Mouse (Mus musculus) spleen, postnatal 14 days (tissue): Measurements from ENCODE around the gene Ctnna3.

Experiments used
- DNase-seq, 2 experiments: peaks; one replicate each; pipeline ENCODE4 v3.0.0; 2021 to 2022; ENCODE audit warnings: low spot score in 2 of 2

Gene Ctnna3

DNA sequence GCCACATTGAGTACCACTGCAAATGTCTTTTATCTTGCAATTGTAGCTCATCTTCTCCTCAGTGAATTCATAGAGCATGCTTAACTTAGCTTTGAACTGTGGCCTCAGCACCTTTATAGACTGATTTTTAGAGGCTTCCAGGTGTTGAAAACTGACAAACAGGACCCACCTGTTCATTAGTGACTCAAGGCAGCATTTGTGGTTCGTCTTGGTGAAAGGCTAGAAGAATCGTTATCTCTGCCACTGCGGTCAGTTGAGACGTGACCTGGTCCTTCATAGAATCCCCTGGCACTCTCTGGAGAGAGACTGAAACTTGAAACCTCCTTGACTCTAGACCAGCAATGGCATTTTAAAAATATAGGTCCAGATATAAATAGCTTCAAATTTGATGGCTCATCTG is 96.1 kb downstream of the Ctnna3 start:
- DNase-seq = no peak

DNA sequence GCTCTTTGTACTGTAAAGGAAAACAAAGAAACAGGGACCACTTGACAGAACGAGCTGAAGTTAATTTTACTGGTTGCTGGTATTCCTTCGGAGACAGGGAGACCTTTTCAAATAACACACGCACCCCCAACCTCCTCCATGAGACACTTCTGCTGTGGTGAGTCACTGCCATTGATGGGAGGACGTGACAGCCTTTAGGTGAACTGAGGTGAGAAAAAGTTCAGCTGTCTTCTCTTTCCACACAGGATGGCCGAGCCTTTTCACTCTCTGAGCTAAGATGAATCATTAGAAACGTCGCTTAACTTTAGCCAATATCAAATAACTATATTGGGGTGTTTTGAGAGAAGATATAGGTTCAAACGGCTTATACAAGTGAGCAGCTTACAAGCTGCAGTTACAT is 102.5 kb downstream of the Ctnna3 start:
- no peak for DNase-seq

DNA sequence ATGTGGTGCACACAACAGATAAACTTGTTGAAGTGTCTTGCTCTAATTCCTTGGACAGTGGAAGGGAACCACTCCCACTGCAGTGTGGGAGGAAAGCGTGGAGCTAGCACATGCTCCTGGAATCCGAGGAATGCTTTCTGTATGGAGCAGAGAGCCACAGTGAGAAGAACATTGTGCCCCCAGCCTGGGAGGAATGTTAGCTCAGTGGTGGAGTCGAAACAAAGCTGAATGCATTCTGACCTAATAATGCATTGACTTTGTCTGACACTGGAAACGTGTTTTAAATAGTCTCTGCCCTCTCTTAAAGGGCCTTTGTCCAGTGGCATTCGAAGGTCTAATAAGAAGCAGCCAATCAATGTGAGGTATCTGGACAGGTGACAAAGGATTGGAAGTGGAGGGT is 111.9 kb downstream of the Ctnna3 start:
- no peak for DNase-seq

DNA sequence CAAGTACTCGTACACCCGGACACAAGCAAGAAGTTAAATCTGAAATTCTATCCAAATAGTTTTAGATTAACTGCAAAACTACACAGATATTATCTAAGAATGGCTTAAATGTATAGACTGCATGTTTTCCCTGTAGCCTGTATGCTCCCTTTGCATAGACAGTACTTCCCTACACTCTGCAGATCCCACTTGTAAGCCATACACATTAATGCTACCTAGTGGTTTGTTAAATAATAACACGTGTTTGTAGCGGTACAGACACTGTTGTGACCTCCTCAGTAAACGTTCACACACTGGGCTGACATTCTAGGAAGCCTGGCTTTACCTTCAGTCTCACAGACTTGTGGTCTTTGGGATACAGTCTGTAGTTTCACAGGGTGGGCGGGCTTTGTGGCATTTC is 112.6 kb downstream of the Ctnna3 start:
- no peak for DNase-seq

DNA sequence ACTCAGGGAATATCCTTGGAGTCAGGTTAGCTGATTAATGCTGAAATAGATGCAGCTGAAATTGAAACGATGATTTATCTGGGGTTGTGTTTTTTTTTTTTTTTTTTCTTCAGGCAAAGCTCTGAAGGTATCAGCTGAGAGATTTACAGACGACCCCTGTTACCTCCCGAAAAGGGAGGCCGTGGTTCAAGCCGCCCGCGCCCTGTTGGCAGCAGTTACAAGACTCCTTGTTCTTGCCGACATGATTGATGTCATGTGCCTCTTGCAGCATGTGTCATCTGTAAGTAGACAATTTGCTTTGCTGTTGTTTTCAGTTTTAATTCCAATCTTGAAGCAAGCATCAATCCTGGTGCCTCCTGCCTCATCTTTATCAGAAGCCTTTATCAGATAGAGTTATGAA is 136.8 kb downstream of the Ctnna3 start:
- DNase-seq = no peak

DNA sequence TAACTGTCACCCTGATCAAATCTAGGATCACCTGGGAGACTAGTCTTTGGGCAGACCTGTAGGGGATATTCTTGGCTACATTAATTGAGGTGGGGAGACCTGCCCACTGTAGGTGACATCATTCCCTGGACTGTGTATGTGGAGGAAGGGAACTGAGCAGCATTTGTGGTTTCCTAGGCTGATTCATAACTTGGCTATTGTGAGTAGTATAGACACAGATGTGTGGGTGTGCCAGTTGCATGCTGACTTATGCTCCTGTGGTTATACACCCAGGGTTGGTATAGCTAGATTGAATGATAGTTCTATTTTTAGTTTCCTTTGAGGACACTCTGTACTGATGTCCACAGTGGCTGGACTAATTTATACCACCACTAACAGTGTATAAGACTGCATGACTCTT is 141.7 kb downstream of the Ctnna3 start:
- DNase-seq = no peak

DNA sequence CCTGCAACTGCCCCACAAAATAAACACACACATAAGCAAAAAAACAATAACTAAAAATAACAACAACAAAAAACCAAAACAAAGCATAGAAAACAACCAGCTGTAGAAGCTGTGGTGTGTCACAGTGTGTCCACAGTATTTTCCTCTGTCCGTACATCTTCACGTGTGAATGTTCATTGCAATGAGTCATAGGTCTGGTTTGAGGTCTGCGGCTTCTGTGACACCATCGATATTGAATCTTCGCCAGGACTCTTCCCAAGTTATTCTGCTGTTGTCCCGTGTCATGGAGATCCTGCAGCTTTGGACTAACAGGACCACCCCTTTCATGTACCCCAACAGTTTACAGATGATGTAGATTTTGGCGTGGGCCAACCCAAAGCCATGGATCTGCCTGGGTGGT is 143.0 kb downstream of the Ctnna3 start:
- DNase-seq = no peak

DNA sequence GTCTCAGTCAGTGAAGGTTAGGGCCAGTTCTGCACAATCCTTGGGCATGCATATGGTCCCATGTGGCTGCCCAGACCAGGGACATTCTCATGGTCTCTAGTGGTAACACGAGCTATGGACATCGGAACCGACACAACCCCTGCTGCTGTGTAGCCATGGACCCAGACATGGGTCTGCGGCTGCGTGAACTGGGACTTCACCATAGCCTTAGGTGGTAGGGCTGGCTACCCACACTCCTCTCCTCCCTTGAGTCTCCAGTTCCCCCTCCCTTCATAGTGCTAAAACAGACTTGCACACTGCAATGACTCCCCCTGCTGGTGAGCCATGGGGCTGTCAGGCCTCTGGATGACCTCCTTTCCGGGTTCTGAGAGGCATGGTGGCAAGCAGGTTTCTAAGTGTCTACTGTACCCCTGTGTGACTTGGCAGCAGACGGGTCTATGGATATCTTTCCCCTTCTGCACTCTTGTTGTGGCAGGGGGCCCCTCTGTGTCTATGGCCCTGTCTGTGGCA is 144.3 kb downstream of the Ctnna3 start:
- no peak for DNase-seq

DNA sequence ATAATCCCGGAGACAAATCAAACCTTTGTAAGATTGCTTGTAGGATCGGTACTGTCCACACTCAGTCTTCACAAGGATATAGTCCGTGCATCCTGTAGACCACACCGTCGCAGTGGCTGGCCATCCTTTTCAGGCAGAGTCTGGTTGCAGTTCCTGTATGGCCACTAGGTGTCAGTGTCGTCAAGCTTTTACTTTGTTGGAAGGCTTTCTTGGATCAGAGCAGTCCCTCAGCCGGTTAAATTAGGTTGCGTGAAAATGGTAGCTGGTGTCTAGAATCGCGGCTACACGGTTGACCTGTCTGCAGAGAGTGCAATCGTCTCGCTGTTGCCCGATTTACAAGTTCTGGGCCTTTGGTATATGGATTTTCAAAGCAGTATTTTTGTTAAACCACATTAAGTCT is 152.7 kb downstream of the Ctnna3 start:
- DNase-seq = peak in 1 of 2 experiments; percentile 45

DNA sequence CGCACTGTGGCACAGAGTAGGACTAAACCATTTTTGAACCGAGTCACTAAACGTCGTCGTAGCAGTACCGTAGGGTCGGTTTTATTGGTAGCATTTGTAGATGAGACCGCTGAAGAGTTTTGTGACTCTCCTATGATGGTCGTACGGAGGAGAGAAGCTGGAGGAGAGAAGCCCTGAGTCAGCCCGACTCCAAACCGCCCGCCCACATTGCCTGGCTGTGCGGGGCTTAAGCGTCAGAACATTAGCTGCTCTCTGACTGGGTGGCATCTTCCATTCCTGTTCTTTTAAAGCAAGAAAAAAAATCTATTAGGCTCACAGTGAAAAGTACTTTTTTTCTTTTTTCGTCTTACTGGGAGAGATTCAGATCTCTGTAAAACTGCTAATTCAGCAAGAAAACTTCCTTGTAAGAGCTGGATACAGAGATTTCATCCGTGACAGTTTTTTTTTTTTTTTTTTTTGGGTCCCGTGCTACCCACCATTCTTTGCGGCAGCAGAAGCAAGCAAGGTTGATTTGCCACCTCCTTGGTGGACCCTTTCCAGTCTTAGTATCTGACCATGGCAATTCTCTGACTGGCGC is 154.0 kb downstream of the Ctnna3 start:
- no peak for DNase-seq

DNA sequence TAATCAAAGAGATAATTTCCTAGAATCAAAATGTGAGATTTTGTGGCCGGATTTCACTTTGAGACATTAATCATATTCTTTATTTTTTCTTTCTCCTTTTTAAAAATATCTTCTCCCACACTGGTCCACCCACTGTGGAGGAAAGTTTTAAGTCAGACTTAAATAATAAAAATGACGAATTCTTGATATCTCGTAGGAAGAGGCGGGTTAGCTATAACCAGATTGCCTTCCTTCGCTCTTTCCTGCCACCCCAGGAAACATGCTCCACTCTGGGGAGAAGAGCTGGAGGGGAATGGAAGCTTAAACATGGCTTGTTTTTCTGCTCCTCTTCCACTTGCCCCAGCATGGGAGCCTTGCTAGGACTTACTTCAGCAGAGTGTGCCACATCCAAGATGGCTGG is 169.5 kb downstream of the Ctnna3 start:
- no peak for DNase-seq

DNA sequence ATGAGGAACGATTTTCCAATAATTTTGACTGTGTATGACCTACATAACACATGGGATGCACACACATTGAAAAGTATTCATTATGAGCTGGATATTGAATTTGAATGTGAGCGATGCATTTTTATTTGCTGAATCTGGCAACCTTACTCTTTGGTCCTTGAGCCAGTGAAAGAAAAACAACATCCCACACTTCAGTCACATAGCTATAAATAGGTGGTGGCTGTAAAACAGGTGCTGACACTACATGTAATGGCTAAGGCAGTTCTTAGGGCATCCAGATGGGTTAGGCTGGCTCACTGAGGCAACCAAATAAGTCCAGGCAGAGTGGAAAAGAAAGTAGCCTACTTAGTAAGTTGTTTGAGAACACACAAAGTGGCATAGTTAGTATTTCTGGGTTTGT is 171.3 kb downstream of the Ctnna3 start:
- no peak for DNase-seq

DNA sequence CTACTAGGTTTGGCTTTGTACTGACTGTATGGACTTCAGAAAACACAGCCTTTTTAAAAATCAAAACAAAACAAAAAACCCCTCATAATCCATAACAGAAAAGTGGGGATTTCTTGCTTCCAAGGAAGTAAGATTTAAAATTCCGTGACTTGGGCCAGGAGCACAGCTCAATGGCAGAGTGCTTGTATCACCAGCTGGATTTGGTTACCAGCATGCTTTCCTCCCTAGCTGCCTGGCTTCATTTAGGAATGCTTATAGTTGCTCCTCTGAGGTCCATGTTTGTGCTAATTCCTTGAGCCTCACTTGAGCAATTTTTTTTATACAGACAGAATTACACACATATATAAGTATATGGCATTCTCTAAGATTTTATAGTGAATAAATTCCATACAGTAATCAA is 198.6 kb downstream of the Ctnna3 start:
- no peak for DNase-seq

DNA sequence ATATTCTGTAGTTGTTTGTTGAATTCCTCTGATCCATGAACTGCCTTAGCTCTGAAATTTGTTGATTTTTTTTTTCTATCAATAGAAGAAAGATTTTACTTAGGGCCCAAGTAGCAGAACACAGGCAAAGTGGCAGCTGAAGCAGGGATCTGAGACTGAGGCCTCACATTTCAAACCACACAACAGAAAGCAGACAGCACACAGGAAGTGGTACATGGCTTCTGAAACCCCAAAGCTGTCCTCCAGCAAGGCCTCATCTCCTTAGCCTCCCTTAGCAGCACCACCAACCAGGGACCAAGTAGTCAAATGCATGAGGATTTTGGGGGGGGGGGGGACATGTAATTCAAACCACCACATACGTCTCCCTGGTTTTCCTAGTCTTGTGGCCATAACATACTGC is 204.0 kb downstream of the Ctnna3 start:
- no peak for DNase-seq

DNA sequence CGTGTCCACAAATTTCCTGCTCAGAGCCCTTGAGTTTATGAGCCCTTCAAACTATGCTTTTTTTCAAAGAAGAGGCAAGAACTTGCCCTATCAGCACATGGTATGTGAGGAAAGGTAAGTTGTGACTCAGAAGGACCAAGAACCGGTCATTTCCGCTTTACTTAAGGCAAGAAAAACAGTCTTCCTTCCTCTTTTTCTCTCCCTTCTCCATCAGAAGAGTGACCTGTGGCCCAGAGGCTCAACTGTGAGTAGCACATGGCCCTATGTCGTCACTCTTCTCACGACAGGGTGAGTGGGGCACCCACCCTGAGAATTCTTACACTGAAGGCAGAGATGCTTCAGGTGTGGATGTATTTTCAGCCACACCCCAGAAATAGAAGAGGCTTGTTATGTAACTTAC is 208.1 kb downstream of the Ctnna3 start:
- no peak for DNase-seq

DNA sequence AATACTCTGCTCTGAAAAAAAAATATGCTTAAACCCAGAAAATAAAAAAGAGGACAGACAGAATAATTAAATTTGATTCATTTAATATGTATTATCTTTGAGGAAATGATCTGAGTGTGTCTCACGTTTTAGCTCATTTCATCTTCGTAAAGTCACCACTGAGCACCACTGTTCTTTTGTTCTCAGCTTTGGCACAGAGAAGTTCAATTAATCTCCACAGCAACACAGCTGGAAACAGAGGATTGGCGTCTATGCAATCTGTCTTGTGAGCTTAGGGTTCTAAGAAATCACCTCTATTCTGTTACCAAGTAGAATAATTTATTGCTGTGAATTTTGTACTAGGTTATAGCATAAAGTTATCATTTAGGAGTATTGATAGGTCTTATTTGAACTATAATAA is 217.4 kb downstream of the Ctnna3 start:
- DNase-seq = no peak

DNA sequence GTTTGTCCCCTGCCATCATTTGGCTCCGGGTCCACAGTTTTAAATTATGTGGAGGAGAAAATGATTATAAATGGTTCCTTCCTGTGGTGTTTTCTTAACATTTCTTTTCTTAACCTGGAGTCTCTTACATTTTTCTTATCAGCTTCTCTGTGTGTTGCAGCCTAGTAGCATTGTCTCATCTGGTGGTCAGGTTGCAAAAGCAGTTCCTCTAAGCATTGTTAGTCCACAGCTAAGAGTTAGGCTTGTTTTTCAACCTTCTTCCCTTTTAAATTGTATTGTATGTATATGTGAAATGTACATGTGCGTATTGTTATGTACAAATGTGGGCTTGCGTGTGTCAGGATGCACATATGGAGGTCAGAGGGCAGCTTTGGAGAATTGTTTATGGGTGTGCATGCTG is 220.4 kb downstream of the Ctnna3 start:
- no peak for DNase-seq

DNA sequence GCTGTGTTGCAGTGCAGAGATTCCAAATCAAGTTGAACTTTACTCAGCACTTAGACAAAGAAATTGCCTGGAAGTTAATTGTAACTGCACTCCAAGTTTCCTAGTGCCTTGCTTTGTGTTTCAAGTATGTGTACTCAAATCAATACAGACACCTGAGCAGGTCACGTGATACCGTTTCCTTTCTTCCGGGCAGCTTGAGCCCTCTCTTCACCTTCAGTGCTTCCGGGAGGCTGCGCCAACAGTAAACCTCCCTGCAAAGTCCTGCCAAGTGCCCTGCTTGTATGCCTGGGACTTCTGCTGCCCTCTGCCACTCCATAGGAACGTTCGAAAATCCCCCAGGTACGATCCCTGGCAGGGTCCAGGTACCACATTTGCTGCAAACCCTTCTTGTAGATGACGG is 223.0 kb downstream of the Ctnna3 start:
- DNase-seq = no peak

DNA sequence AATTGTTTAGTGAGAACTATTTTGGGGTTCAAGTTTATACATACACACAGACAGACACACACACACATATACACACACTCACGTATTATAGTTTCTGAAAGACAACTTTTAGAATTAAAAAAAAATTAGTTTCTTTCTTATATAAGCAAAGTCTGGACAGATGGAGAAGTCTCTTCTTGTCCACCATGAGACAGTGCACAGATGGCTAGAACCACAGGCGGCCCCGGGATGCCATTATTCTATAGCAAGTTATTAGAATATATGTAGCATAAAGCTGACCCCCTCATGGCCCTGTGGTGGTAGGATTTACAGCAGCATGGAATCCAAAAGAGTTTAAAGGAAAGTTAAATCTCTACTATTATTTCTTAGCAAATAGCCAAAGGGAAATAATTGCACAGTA is 223.7 kb downstream of the Ctnna3 start:
- DNase-seq = no peak

DNA sequence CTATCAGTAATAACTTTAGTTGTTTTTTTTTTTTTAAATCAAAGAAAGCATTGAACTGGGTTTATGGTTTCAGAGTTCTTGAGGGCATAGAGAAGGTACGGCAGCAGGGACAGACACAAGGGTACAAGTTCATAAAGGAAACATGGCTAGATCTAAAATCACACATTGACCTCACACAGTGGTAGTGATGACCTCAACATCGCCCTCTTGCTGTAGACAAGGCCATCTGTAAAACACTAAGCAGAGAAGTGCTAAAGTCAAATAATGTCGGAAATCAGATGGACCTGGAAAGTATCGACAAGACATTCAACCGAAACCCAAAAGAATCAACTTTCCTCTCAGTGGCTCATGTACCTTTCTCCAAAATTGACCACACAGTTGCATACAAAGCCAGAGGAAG is 224.7 kb downstream of the Ctnna3 start:
- no peak for DNase-seq

DNA sequence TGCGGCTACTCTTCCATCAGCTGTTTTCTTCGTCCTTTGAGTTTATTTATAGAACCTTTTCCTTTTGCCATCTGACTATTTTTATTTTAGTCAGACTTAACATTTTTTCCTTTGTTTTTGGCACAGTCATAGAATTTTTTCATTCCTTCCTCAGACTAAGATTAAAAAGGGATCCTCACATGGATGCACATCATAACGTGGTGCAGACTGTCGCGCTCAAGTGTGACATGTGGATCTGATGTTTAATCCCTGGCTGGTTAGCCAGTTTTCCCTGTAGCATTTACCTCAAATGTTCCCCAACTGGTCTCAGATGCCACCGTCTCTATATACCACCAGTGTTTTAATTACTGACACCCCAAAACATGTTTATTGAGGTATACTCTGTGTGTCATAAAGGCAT is 246.4 kb downstream of the Ctnna3 start:
- no peak for DNase-seq

DNA sequence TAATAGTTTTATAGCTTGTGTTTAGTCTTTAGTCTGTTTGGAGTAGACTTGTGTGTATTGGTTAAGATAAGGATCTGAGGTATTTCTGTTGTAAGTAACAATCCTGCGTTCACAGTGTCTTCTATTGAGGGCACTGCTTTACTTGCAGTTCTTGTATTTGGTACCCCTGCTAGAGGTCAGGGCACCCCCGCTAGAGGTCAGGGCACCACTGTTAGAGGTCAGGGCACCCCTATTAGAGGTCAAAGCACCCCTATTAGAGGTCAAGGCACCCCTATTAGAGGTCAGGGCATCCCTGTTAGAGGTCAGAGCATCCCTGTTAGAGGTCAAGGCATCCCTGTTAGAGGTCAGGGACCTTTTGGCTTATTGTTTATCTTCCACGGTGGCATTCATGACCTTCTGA is 259.3 kb downstream of the Ctnna3 start:
- DNase-seq = no peak

DNA sequence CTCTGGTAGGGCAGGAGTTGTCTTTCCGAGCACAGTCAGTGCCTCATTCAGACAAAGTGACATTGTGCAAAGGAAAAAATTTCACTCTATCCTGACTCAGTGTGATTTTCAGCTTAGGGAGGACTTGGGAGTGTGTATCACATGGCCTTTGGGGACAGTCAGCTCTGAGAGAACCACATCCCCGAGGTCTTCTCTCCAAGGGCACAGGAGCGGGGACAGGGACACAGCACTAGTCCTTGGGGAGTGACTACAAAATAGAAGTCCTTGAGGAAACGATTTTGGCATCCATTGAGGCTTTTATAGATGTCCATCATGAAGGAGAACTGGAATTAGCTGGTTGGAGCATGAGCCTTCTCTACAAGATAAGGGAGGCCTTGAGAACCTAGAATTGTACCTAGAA is 259.8 kb downstream of the Ctnna3 start:
- no peak for DNase-seq

DNA sequence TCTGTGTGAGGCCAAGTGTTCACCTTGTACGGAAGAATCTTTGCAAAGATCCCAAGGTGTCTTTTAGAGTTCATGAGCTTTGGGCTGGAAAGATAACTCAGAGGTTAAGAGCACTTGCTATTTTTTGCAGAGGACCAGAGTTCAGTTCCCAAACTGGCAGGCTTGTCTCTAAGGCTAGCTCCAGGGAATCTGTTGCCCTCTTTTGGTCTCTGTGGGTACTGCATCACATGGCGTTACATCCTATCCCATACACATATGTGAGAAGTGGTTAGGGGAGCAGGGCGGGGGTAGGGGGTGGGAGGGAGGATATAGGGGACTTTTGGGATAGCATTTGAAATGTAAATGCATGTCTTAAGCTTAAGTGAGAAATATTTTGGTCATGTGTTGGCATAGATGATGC is 262.1 kb downstream of the Ctnna3 start:
- DNase-seq = no peak

DNA sequence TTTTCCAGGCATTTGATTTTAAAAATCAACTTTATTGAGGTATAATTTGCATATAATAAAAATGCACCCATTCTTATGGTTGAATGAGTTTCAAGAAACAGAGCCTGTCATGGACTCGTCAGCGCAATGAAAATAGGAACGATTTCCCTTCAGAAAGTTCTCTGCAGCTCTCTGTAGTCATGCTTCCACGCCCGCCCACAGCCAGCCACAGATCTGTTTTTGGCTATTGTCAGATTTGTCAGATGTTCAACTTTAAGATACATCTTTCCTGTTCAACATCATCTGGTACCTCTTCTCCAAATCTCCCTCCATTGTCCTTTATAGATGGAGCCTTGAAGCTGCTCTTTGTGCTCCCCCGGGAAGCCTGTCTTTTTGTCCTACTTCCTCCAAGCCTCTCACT is 280.3 kb downstream of the Ctnna3 start:
- no peak for DNase-seq
